Mouse (Mus musculus): Measurements from ENCODE around the gene Coro6. TPM values are rescaled to one million over a fixed set of nuclear protein-coding genes. Genes with fewer than 3 reads are reported as not detected.

Coro6 gene
- total and polyA plus RNA-seq, 2 experiments from 2014 or later: 30.1 to 45.8 TPM

- Histone ChIP-seq H3K9me3 (replicated peaks; ENCODE audit: control insufficient read depth, low read length) (no peaks in the 10 kb centered on the region), H3K4me3 (ENCODE audit: low read depth, low read length) (peak overlapping the region; percentile 69), H3K4me1 (ENCODE audit: control insufficient read depth, insufficient read depth) (peaks cover 24% of the 10 kb centered on the region), H3K9ac (replicated peaks; ENCODE audit: low read depth, low read length) (peak overlapping the region; percentile 37), H3K27ac (ENCODE audit: low read depth) (peak overlapping the region; percentile 53), H3K36me3 (replicated peaks; ENCODE audit: control insufficient read depth, insufficient read depth, low read length) (no peaks in the 10 kb centered on the region), H3K4me2 (ENCODE audit: low read depth, low read length) (peak overlapping the region; percentile 81), H3K27me3 (ENCODE audit: control insufficient read depth, insufficient read depth, low read length) (peaks cover 5% of the 10 kb centered on the region; the same call in 1 of the 2 replicates)
- TF ChIP-seq EP300 (IDR thresholded peaks at IDR 0.05; ENCODE audit: low read depth) (no peak), CTCF (IDR thresholded peaks at IDR 0.05; ENCODE audit: low read depth) (no peak)
- WGBS: 13% methylated on average over 10 of the region's 10 CpGs
- DNase-seq (ENCODE audit: low spot score) (no peak), ATAC-seq (ENCODE audit: insufficient read depth, low read depth) (no peak)
These were observed 51.6 kb downstream of the Coro6 start for GRCm38 (mm10) chr11:77513811-77514170.

GRCm38 (mm10) chr11:77514281-77514831 is 52.1 kb downstream of the Coro6 start:
- 6% methylated on average over 19 of the region's 19 CpGs for WGBS

DNA sequence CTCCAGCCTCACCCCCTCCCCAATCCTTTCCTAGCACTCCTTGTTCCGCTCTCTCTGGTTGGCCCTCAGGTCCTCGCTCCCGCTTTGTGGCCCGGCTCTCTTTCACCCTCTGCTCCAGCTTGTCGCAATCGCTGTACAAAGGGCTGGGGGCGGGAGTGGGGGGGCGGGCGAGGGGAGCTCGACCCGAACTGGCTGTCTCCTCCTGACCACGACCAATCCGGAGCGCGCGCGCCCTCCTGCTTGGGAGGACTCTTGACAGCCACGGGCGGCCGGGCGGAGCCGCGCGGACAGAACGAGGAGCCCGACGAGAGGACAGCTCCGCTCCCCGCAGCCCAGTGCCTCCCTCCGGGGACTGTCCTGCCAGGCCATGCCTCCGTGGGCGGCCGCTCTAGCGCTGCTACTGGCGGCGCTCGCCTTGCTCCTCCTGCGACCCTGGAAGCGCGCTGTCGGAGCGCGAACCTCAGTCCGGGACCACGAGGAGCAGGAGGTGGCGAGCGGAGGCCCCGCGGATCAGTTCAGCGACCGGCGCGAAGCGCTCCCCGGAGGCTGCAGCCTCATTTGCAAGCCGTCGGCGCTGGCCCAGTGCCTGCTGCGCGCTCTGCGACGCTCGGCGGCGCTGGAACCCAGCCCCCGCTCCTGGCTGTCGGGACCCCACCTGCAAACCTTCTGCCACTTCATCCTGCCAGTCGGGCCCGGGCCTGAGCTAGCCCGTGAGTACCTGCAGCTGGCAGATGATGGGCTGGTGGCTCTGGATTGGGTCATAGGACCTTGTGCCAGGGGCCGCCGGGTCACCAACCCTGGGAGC is 52.8 kb downstream of the Coro6 start, which contains the start of gene Abhd15:
TSS of gene Abhd15 (plus strand) at position 290 of the 805 bp plus-strand sequence.
- peak within 1 kb of the TSS; percentile 69 for H3K4me3 ChIP-seq (ENCODE audit: low read depth, low read length)
- H3K9me3 ChIP-seq (replicated peaks; ENCODE audit: control insufficient read depth, low read length): no peaks in the 10 kb centered on the region
- H3K36me3 ChIP-seq (replicated peaks; ENCODE audit: control insufficient read depth, insufficient read depth, low read length): no peaks in the 10 kb centered on the region
- H3K9ac ChIP-seq (replicated peaks; ENCODE audit: low read depth, low read length): peak within 1 kb of the TSS; percentile 33
- H3K27ac ChIP-seq (ENCODE audit: low read depth): peak within 1 kb of the TSS; percentile 63
- ATAC-seq (ENCODE audit: insufficient read depth, low read depth): peak; percentile 61
- no peak for TF ChIP-seq EP300 (IDR thresholded peaks at IDR 0.05; ENCODE audit: low read depth)
- no peak for TF ChIP-seq CTCF (IDR thresholded peaks at IDR 0.05; ENCODE audit: low read depth)
- WGBS: under 1% methylated on average over 71 of the region's 72 CpGs
- peak within 1 kb of the TSS; percentile 81 for H3K4me2 ChIP-seq (ENCODE audit: low read depth, low read length)
- DNase-seq (ENCODE audit: low spot score): peak; percentile 48
- H3K27me3 ChIP-seq (ENCODE audit: control insufficient read depth, insufficient read depth, low read length): peaks cover 5% of the 10 kb centered on the region; the same call in 1 of the 2 replicates
- peaks cover 22% of the 10 kb centered on the region for H3K4me1 ChIP-seq (ENCODE audit: control insufficient read depth, insufficient read depth)

More at GRCm38 (mm10) chr11:77514281-77514831, 52.1 kb downstream of the Coro6 start:
- ATAC-seq (ENCODE audit: insufficient read depth, low read depth) (peak; percentile 9; the same call in 1 of the 2 replicates), DNase-seq (ENCODE audit: low spot score) (no peak)
- Histone ChIP-seq H3K9me3 (replicated peaks; ENCODE audit: control insufficient read depth, low read length) (no peaks in the 10 kb centered on the region), H3K4me1 (ENCODE audit: control insufficient read depth, insufficient read depth) (peaks cover 22% of the 10 kb centered on the region), H3K4me3 (ENCODE audit: low read depth, low read length) (peak overlapping the region; percentile 69), H3K27ac (ENCODE audit: low read depth) (peak overlapping the region; percentile 63), H3K4me2 (ENCODE audit: low read depth, low read length) (peak overlapping the region; percentile 81), H3K36me3 (replicated peaks; ENCODE audit: control insufficient read depth, insufficient read depth, low read length) (no peaks in the 10 kb centered on the region), H3K27me3 (ENCODE audit: control insufficient read depth, insufficient read depth, low read length) (peaks cover 5% of the 10 kb centered on the region; the same call in 1 of the 2 replicates), H3K9ac (replicated peaks; ENCODE audit: low read depth, low read length) (peak overlapping the region; percentile 33)
- TF ChIP-seq EP300 (IDR thresholded peaks at IDR 0.05; ENCODE audit: low read depth) (no peak), CTCF (IDR thresholded peaks at IDR 0.05; ENCODE audit: low read depth) (no peak)

- Histone ChIP-seq H3K4me1 (ENCODE audit: control insufficient read depth, insufficient read depth) (peaks cover 22% of the 10 kb centered on the region), H3K9ac (replicated peaks; ENCODE audit: low read depth, low read length) (peak within 1 kb of the TSS; percentile 33), H3K27ac (ENCODE audit: low read depth) (peak within 1 kb of the TSS; percentile 63; the same call in 1 of the 2 replicates), H3K36me3 (replicated peaks; ENCODE audit: control insufficient read depth, insufficient read depth, low read length) (no peaks in the 10 kb centered on the region), H3K4me3 (ENCODE audit: low read depth, low read length) (peak within 1 kb of the TSS; percentile 69), H3K4me2 (ENCODE audit: low read depth, low read length) (peak within 1 kb of the TSS; percentile 81), H3K9me3 (replicated peaks; ENCODE audit: control insufficient read depth, low read length) (no peaks in the 10 kb centered on the region), H3K27me3 (ENCODE audit: control insufficient read depth, insufficient read depth, low read length) (peaks cover 5% of the 10 kb centered on the region; the same call in 1 of the 2 replicates)
- WGBS: 14% methylated on average over 39 of the region's 39 CpGs
- TF ChIP-seq CTCF (IDR thresholded peaks at IDR 0.05; ENCODE audit: low read depth): no peak
- no peak for TF ChIP-seq EP300 (IDR thresholded peaks at IDR 0.05; ENCODE audit: low read depth)
- DNase-seq (ENCODE audit: low spot score) (no peak), ATAC-seq (ENCODE audit: insufficient read depth, low read depth) (no peak)
These were observed 53.7 kb downstream of the Coro6 start, which contains the start of gene Trp53i13 for GRCm38 (mm10) chr11:77515637-77516552. Trp53i13 (minus strand) TSS chr11:77515980.

All from heart, postnatal 0 days (tissue).